Mouse (Mus musculus): ENCODE data around the gene 1700017B05Rik. TPM values are rescaled to one million over a fixed set of nuclear protein-coding genes. Genes with fewer than 3 reads are reported as not detected.

Gene 1700017B05Rik
- polyA plus RNA-seq, 1 experiment from 2014 or later, result 9.1 TPM

GRCm38 (mm10) chr9:57270399-57270798 is 8.0 kb upstream of the 1700017B05Rik start:
- H3K4me2 ChIP-seq, result no peak overlapping the region
- WGBS, result 19% methylated on average over 8 of the region's 8 CpGs
- peaks cover 11% of the 10 kb centered on the region; the same call in 1 of the 2 replicates for H3K27me3 ChIP-seq
- H3K4me1 ChIP-seq, result peaks cover 43% of the 10 kb centered on the region
- H3K27ac ChIP-seq, result 0 out of 2 replicates have a peak overlapping the region, but pooled peaks have one; percentile 50
- ATAC-seq (ENCODE audit: low FRiP score), result 0 out of 2 replicates have a peak, but pooled peaks have one; percentile 21
- H3K4me3 ChIP-seq (replicated peaks), result no peak overlapping the region
- no peak overlapping the region for H3K9ac ChIP-seq
- no peaks in the 10 kb centered on the region for H3K9me3 ChIP-seq
- H3K36me3 ChIP-seq (replicated peaks), result no peaks in the 10 kb centered on the region

GRCm38 (mm10) chr9:57269384-57269783 is 7.0 kb upstream of the 1700017B05Rik start:
- ATAC-seq (ENCODE audit: low FRiP score), result no peak
- H3K36me3 ChIP-seq (replicated peaks), result no peaks in the 10 kb centered on the region
- no peak overlapping the region for H3K4me3 ChIP-seq (replicated peaks)
- no peak overlapping the region for H3K9ac ChIP-seq
- H3K27me3 ChIP-seq, result peaks cover 13% of the 10 kb centered on the region; the same call in 1 of the 2 replicates
- H3K27ac ChIP-seq, result peak overlapping the region; percentile 43; the same call in 1 of the 2 replicates
- 38% methylated on average over 1 of the region's 1 CpGs for WGBS
- H3K4me2 ChIP-seq, result no peak overlapping the region
- peaks cover 43% of the 10 kb centered on the region for H3K4me1 ChIP-seq
- no peaks in the 10 kb centered on the region for H3K9me3 ChIP-seq

GRCm38 (mm10) chr9:57268575-57268974 is 6.2 kb upstream of the 1700017B05Rik start:
- Histone ChIP-seq H3K27me3 (peaks cover 21% of the 10 kb centered on the region), H3K4me3 (replicated peaks) (no peak overlapping the region), H3K36me3 (replicated peaks) (no peaks in the 10 kb centered on the region), H3K9me3 (no peaks in the 10 kb centered on the region), H3K4me1 (peaks cover 40% of the 10 kb centered on the region), H3K9ac (no peak overlapping the region), H3K4me2 (no peak overlapping the region), H3K27ac (no peak overlapping the region)
- ATAC-seq (ENCODE audit: low FRiP score), result no peak
- WGBS, result 9% methylated on average over 3 of the region's 3 CpGs

- no peak overlapping the region for H3K27ac ChIP-seq
Observed at GRCm38 (mm10) chr9:57268078-57268477, 5.7 kb upstream of the 1700017B05Rik start.

GRCm38 (mm10) chr9:57267421-57267820 is 5.0 kb upstream of the 1700017B05Rik start:
- H3K4me1 ChIP-seq, result peaks cover 46% of the 10 kb centered on the region
- 9% methylated on average over 5 of the region's 5 CpGs for WGBS
- peaks cover 27% of the 10 kb centered on the region for H3K27me3 ChIP-seq
- no peaks in the 10 kb centered on the region for H3K9me3 ChIP-seq
- H3K4me2 ChIP-seq, result no peak overlapping the region
- H3K27ac ChIP-seq, result no peak overlapping the region
- H3K4me3 ChIP-seq (replicated peaks), result no peak overlapping the region
- H3K9ac ChIP-seq, result no peak overlapping the region
- H3K36me3 ChIP-seq (replicated peaks), result no peaks in the 10 kb centered on the region
- 0 out of 2 replicates have a peak, but pooled peaks have one; percentile 27 for ATAC-seq (ENCODE audit: low FRiP score)

More at GRCm38 (mm10) chr9:57268078-57268477, 5.7 kb upstream of the 1700017B05Rik start:
- Histone ChIP-seq H3K9ac (no peak overlapping the region), H3K4me3 (replicated peaks) (no peak overlapping the region), H3K4me2 (no peak overlapping the region), H3K9me3 (no peaks in the 10 kb centered on the region), H3K36me3 (replicated peaks) (no peaks in the 10 kb centered on the region), H3K27me3 (peaks cover 26% of the 10 kb centered on the region), H3K4me1 (peaks cover 40% of the 10 kb centered on the region)
- no peak for ATAC-seq (ENCODE audit: low FRiP score)
- 22% methylated on average over 10 of the region's 10 CpGs for WGBS

GRCm38 (mm10) chr9:57265125-57265524 is 2.7 kb upstream of the 1700017B05Rik start:
- Histone ChIP-seq H3K27me3 (peaks cover 39% of the 10 kb centered on the region), H3K4me2 (no peak overlapping the region), H3K27ac (no peak overlapping the region), H3K9ac (no peak overlapping the region), H3K4me3 (replicated peaks) (no peak overlapping the region), H3K4me1 (peaks cover 47% of the 10 kb centered on the region), H3K36me3 (replicated peaks) (no peaks in the 10 kb centered on the region), H3K9me3 (no peaks in the 10 kb centered on the region)
- ATAC-seq (ENCODE audit: low FRiP score), result no peak
- 64% methylated on average over 5 of the region's 5 CpGs for WGBS

GRCm38 (mm10) chr9:57262795-57263684 is 628 bp upstream of the 1700017B05Rik start:
- 53% methylated on average over 13 of the region's 13 CpGs for WGBS
- no peak for ATAC-seq (ENCODE audit: low FRiP score)
- H3K4me3 ChIP-seq (replicated peaks), result peak overlapping the region; percentile 71
- H3K27me3 ChIP-seq, result peaks cover 39% of the 10 kb centered on the region
- peaks cover 6% of the 10 kb centered on the region for H3K36me3 ChIP-seq (replicated peaks)
- peak overlapping the region; percentile 98 for H3K4me2 ChIP-seq
- H3K9ac ChIP-seq, result peak overlapping the region; percentile 80
- H3K9me3 ChIP-seq, result no peaks in the 10 kb centered on the region
- peak overlapping the region; percentile 66; the same call in 1 of the 2 replicates for H3K27ac ChIP-seq
- peaks cover 29% of the 10 kb centered on the region for H3K4me1 ChIP-seq

GRCm38 (mm10) chr9:57261516-57261912 is 898 bp downstream of the 1700017B05Rik start:
- H3K9me3 ChIP-seq, result no peaks in the 10 kb centered on the region
- peak; percentile 45; the same call in 1 of the 2 replicates for ATAC-seq (ENCODE audit: low FRiP score)
- peak overlapping the region; percentile 98 for H3K4me2 ChIP-seq
- H3K4me1 ChIP-seq, result peaks cover 18% of the 10 kb centered on the region
- peaks cover 21% of the 10 kb centered on the region for H3K36me3 ChIP-seq (replicated peaks)
- peaks cover 36% of the 10 kb centered on the region for H3K27me3 ChIP-seq
- peak overlapping the region; percentile 71 for H3K4me3 ChIP-seq (replicated peaks)
- WGBS, result under 1% methylated on average over 26 of the region's 26 CpGs
- H3K27ac ChIP-seq, result 0 out of 2 replicates have a peak overlapping the region, but pooled peaks have one; percentile 66
- H3K9ac ChIP-seq, result peak overlapping the region; percentile 80

- Histone ChIP-seq H3K4me1 (peaks cover 18% of the 10 kb centered on the region), H3K9ac (peak overlapping the region; percentile 80; the same call in 1 of the 2 replicates), H3K4me2 (peak overlapping the region; percentile 98), H3K4me3 (replicated peaks) (peak overlapping the region; percentile 71), H3K27ac (no peak overlapping the region), H3K27me3 (peaks cover 35% of the 10 kb centered on the region), H3K36me3 (replicated peaks) (peaks cover 27% of the 10 kb centered on the region), H3K9me3 (no peaks in the 10 kb centered on the region)
- 20% methylated on average over 12 of the region's 12 CpGs for WGBS
- no peak for ATAC-seq (ENCODE audit: low FRiP score)
Observed at GRCm38 (mm10) chr9:57260940-57261339, 1.5 kb downstream of the 1700017B05Rik start.

GRCm38 (mm10) chr9:57259736-57260135 is 2.7 kb downstream of the 1700017B05Rik start:
- no peak overlapping the region for H3K9ac ChIP-seq
- peaks cover 31% of the 10 kb centered on the region for H3K36me3 ChIP-seq (replicated peaks)
- peaks cover 31% of the 10 kb centered on the region for H3K27me3 ChIP-seq
- H3K27ac ChIP-seq, result no peak overlapping the region
- 9% methylated on average over 3 of the region's 3 CpGs for WGBS
- H3K9me3 ChIP-seq, result no peaks in the 10 kb centered on the region
- H3K4me3 ChIP-seq (replicated peaks), result no peak overlapping the region
- ATAC-seq (ENCODE audit: low FRiP score), result no peak
- no peak overlapping the region for H3K4me2 ChIP-seq
- H3K4me1 ChIP-seq, result peaks cover 18% of the 10 kb centered on the region

- Histone ChIP-seq H3K27me3 (peaks cover 15% of the 10 kb centered on the region; the same call in 1 of the 2 replicates), H3K4me2 (no peak overlapping the region), H3K36me3 (replicated peaks) (peaks cover 52% of the 10 kb centered on the region), H3K9me3 (no peaks in the 10 kb centered on the region), H3K9ac (no peak overlapping the region), H3K27ac (no peak overlapping the region), H3K4me1 (peaks cover 15% of the 10 kb centered on the region), H3K4me3 (replicated peaks) (no peak overlapping the region)
- ATAC-seq (ENCODE audit: low FRiP score), result no peak
- WGBS, result 94% methylated on average over 9 of the region's 9 CpGs
Observed at GRCm38 (mm10) chr9:57257627-57258026, 4.8 kb downstream of the 1700017B05Rik start.

- no peak for ATAC-seq (ENCODE audit: low FRiP score)
- peaks cover 56% of the 10 kb centered on the region for H3K36me3 ChIP-seq (replicated peaks)
- 95% methylated on average over 11 of the region's 11 CpGs for WGBS
Observed at GRCm38 (mm10) chr9:57256861-57257260, 5.6 kb downstream of the 1700017B05Rik start.

More at GRCm38 (mm10) chr9:57256861-57257260, 5.6 kb downstream of the 1700017B05Rik start:
- Histone ChIP-seq H3K4me1 (peaks cover 12% of the 10 kb centered on the region), H3K9ac (no peak overlapping the region), H3K27me3 (peaks cover 15% of the 10 kb centered on the region; the same call in 1 of the 2 replicates), H3K27ac (no peak overlapping the region), H3K4me3 (replicated peaks) (no peak overlapping the region), H3K4me2 (no peak overlapping the region), H3K9me3 (no peaks in the 10 kb centered on the region)

Measured in forebrain, embryonic 12.5 days (tissue).